Mouse (Mus musculus): ENCODE data around the gene Lag3. TPM values are rescaled to one million over a fixed set of nuclear protein-coding genes. Genes with fewer than 3 reads are reported as not detected.

Lag3 gene
- polyA plus RNA-seq, 1 experiment: 7.6 TPM

DNA sequence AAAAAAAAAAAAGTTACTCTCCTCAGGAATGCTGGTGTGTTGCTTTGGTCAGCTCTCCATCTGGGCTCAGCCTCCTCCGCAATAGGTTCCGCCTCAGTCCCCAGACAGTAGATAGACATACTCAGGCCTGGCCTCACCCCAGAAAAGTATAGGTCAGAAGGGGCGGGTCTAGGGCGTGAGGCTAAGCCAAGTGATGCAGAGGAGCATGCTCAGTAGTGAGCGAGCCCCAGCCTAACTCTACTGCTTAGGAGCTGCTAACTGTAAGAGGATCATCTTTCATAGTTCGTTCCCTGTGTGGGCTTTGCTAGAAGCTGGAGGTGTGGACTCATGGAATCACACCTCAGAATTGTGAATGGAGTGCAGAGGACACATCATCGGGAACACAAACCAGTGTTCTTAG lies 27.0 kb upstream of the Lag3 start:
- H3K27ac ChIP-seq (ENCODE audit: control insufficient read depth, insufficient read depth, low read depth, low read length, poor library complexity): no peak overlapping the region
- TF ChIP-seq POLR2A (IDR thresholded peaks at IDR 0.05; ENCODE audit: borderline replicate concordance, control insufficient read depth, low read depth, low read length) (no peak), CTCF (IDR thresholded peaks at IDR 0.05; ENCODE audit: control insufficient read depth, insufficient read depth, low read length) (no peak)

DNA sequence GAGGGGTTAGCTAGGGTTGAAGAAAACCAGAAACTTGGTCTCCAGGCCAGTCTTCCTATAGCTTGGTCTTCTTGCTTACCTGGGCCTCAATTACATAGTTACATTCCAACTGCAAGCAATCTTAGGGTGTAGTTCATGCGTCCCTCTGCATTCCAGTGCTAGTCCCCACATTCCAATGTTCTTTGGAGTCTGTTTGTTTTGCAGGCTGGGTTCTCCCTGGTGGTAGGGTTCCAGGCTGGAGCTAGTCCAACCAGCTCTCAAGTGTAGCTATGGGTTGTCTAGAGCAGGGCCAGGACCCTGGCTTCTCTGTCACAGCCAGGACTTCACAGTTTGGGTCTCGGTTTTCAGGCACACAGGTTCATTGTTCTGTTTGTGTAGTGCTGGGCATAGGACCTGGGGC lies 26.0 kb upstream of the Lag3 start:
- TF ChIP-seq CTCF (IDR thresholded peaks at IDR 0.05; ENCODE audit: control insufficient read depth, insufficient read depth, low read length) (no peak), POLR2A (IDR thresholded peaks at IDR 0.05; ENCODE audit: borderline replicate concordance, control insufficient read depth, low read depth, low read length) (no peak)
- no peak overlapping the region for H3K4me3 ChIP-seq (replicated peaks; ENCODE audit: control insufficient read depth, low read depth, low read length)
- WGBS: 72% methylated on average over 2 of the region's 2 CpGs
- no peaks in the 10 kb centered on the region for H3K4me1 ChIP-seq (ENCODE audit: control insufficient read depth, insufficient read depth, low read length)
- no peak overlapping the region for H3K27ac ChIP-seq (ENCODE audit: control insufficient read depth, insufficient read depth, low read depth, low read length, poor library complexity)

More for the DNA sequence above, 27.0 kb upstream of the Lag3 start:
- no peak overlapping the region for H3K4me3 ChIP-seq (replicated peaks; ENCODE audit: control insufficient read depth, low read depth, low read length)
- WGBS: 85% methylated on average over 7 of the region's 7 CpGs
- H3K4me1 ChIP-seq (ENCODE audit: control insufficient read depth, insufficient read depth, low read length): no peaks in the 10 kb centered on the region

DNA sequence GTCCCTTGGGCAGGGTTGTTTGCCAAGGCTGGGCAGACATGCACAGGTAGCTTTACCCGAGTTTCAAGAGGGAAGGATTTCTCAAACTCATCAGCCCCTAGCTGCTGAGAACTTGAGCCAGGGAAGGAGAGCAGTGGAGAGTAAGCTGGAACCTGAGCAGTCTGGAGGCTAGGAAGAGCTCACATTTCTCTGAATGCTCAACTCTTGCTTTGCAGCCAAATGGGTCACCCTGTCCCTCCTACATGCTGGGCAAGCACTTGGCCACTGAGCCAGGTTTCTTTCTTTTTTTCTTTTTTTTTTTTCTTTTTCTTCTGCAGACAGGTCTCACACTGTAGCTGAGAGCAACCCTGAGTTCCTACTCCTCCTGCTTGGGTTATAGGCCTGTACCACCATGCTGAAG lies 25.2 kb upstream of the Lag3 start:
- 72% methylated on average over 1 of the region's 1 CpGs for WGBS
- TF ChIP-seq CTCF (IDR thresholded peaks at IDR 0.05; ENCODE audit: control insufficient read depth, insufficient read depth, low read length) (no peak), POLR2A (IDR thresholded peaks at IDR 0.05; ENCODE audit: borderline replicate concordance, control insufficient read depth, low read depth, low read length) (no peak)
- Histone ChIP-seq H3K27ac (ENCODE audit: control insufficient read depth, insufficient read depth, low read depth, low read length, poor library complexity) (no peak overlapping the region), H3K4me1 (ENCODE audit: control insufficient read depth, insufficient read depth, low read length) (no peaks in the 10 kb centered on the region; the same call in 1 of the 2 replicates), H3K4me3 (replicated peaks; ENCODE audit: control insufficient read depth, low read depth, low read length) (no peak overlapping the region)

DNA sequence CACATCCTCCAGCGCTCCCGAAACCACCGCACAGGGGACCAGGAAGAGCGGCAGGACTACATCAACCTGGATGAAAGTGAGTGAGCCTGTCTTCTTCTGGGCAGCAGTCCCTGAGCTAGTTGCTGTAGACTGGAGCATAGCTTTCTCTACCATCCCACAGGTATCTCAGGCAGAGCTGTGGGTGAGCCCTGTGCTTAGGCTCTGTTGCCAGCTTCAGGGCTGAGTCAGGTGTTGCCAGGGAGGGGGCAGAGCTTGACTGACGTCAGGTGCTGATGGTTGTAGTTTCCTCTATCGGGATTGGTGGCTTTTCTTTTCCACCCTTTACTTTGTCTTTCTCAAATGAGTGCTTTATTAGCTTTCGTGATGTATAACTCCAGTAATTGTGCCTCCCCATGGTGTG lies 23.2 kb upstream of the Lag3 start:
- Histone ChIP-seq H3K4me3 (replicated peaks; ENCODE audit: control insufficient read depth, low read depth, low read length) (no peak overlapping the region), H3K4me1 (ENCODE audit: control insufficient read depth, insufficient read depth, low read length) (no peaks in the 10 kb centered on the region; the same call in 1 of the 2 replicates), H3K27ac (ENCODE audit: control insufficient read depth, insufficient read depth, low read depth, low read length, poor library complexity) (no peak overlapping the region)
- TF ChIP-seq CTCF (IDR thresholded peaks at IDR 0.05; ENCODE audit: control insufficient read depth, insufficient read depth, low read length) (no peak), POLR2A (IDR thresholded peaks at IDR 0.05; ENCODE audit: borderline replicate concordance, control insufficient read depth, low read depth, low read length) (no peak)
- 86% methylated on average over 7 of the region's 7 CpGs for WGBS

DNA sequence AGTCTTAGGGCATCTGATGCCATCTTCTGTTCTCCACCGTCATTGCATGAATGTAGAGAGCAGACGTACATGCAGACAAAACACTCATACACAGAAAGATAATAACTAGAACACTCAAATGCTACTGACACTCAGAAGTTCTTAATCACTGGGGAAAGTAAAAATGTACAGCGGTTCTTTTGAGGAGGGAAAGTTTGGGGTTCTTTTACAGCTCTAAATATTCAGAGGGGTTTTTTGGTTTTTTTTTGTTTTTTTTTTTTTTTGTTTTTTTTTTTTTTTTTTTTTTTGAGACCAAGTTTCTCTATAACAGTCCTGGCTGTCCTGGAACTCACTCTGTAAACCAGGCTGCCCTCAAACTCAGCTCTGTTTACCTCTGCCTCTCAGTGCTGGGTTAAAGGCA lies 21.6 kb upstream of the Lag3 start:
- no peak overlapping the region for H3K4me3 ChIP-seq (replicated peaks; ENCODE audit: control insufficient read depth, low read depth, low read length)
- WGBS: 85% methylated on average over 3 of the region's 3 CpGs
- TF ChIP-seq POLR2A (IDR thresholded peaks at IDR 0.05; ENCODE audit: borderline replicate concordance, control insufficient read depth, low read depth, low read length) (no peak), CTCF (IDR thresholded peaks at IDR 0.05; ENCODE audit: control insufficient read depth, insufficient read depth, low read length) (no peak)
- H3K27ac ChIP-seq (ENCODE audit: control insufficient read depth, insufficient read depth, low read depth, low read length, poor library complexity): no peak overlapping the region
- no peaks in the 10 kb centered on the region; the same call in 1 of the 2 replicates for H3K4me1 ChIP-seq (ENCODE audit: control insufficient read depth, insufficient read depth, low read length)

DNA sequence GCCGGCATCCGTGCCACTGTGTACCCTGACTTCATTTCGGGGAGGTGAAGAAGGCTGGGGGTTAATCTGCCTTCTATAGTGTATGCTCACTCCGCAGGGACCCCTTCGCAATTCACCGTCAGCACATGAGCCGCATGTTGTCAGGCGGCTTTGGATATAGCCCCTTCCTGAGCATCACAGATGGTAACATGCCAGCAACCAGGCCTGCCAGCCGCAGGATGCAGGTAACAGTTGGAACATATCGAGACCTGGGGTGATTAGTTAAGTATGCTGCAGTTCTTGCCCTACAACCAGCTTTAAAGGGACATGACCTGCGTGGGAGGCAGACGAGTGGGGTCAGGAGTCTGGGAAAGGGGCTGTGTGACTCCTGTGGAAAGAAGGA lies 20.8 kb upstream of the Lag3 start:
- no peaks in the 10 kb centered on the region; the same call in 1 of the 2 replicates for H3K4me1 ChIP-seq (ENCODE audit: control insufficient read depth, insufficient read depth, low read length)
- H3K27ac ChIP-seq (ENCODE audit: control insufficient read depth, insufficient read depth, low read depth, low read length, poor library complexity): no peak overlapping the region
- H3K4me3 ChIP-seq (replicated peaks; ENCODE audit: control insufficient read depth, low read depth, low read length): peak overlapping the region; percentile 83
- 80% methylated on average over 12 of the region's 12 CpGs for WGBS
- TF ChIP-seq POLR2A (IDR thresholded peaks at IDR 0.05; ENCODE audit: borderline replicate concordance, control insufficient read depth, low read depth, low read length) (no peak), CTCF (IDR thresholded peaks at IDR 0.05; ENCODE audit: control insufficient read depth, insufficient read depth, low read length) (no peak)

DNA sequence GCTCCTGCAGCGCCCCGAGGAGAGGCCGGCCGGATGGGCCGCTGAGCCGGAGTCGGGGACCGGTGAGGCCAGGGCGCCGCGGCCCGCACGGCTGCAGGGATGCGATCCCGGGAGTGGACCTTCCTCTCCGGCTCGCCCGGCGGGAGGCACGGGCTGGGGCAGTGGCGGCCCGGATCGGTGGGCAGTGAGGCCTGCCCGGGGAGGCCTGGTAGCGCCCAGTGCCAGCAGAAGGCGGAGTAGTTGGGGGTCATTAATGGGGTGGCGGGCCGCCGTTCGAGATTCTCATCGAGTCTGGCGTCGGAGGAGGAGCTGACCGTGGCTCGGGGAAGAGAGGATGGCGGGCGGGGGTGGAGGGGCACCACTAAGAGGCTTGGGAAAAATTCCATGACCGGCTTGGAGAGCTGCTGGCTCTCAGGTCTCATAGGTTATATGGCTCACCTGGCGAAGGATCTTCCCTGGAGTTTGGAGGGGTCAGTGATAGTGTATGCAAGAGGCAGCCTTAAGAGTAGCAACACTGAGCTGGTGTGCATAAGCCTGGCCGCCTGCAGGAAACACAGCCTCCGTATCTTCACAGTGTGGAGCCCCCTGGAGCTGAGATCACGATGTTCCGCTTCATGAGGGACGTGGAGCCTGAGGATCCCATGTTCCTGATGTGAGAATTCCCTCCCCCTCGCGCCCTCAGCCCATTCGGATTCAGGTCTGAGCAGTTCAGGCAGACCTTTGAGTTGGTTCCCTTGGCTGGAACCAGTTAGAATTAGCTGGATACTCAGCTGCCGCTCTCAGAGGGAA lies 20.2 kb upstream of the Lag3 start:
- no peak for TF ChIP-seq CTCF (IDR thresholded peaks at IDR 0.05; ENCODE audit: control insufficient read depth, insufficient read depth, low read length)
- TF ChIP-seq POLR2A (IDR thresholded peaks at IDR 0.05; ENCODE audit: borderline replicate concordance, control insufficient read depth, low read depth, low read length): no peak
- no peaks in the 10 kb centered on the region; the same call in 1 of the 2 replicates for H3K4me1 ChIP-seq (ENCODE audit: control insufficient read depth, insufficient read depth, low read length)
- WGBS: 3% methylated on average over 48 of the region's 48 CpGs
- H3K4me3 ChIP-seq (replicated peaks; ENCODE audit: control insufficient read depth, low read depth, low read length): peak overlapping the region; percentile 83
- peak overlapping the region; percentile 89 for H3K27ac ChIP-seq (ENCODE audit: control insufficient read depth, insufficient read depth, low read depth, low read length, poor library complexity)

DNA sequence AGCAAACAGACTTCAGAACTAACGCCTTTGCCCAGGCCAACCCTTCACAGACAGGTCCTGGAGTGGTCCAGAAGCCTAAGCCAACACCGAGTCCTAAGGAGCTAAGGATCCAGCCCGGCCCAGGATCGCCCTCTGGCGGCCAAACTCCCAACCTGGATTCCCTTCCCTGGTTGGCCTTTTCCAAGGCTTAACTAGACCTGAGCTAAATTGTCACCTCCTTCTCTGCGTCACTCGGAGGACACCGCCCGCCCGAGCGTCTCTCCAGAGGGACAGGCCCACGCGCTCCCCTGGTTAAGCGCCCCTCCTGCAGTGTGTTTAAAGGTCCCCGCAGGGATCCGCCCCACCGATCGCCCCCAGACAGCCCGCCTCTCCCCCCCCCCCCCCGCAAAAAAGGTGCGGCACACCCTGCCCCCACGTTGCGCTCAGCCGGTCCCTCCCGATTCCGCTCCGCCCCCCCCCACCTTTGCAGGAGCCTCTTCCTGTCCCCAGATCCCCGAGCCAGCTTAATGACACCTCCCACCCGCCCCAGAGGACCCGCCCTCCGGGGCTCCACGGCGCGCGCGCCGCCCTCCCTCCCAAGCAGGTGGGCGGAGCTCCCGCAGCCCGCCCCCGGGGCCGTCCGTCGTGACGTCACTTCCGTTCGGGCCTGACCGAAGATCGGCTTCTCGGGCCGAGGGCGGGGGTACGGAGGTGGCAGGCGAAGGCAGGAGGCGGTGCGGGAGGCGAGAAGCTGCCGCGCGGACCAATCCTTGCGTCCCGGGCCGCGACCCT lies 19.4 kb upstream of the Lag3 start, which contains the start of gene Mlf2:
Gene Mlf2, plus strand, starts transcription at position 633 of the 771 bp plus-strand sequence.
- H3K27ac ChIP-seq (ENCODE audit: control insufficient read depth, insufficient read depth, low read depth, low read length, poor library complexity): peak within 1 kb of the TSS; percentile 89
- H3K4me1 ChIP-seq (ENCODE audit: control insufficient read depth, insufficient read depth, low read length): no peaks in the 10 kb centered on the region; the same call in 1 of the 2 replicates
- peak within 1 kb of the TSS; percentile 83 for H3K4me3 ChIP-seq (replicated peaks; ENCODE audit: control insufficient read depth, low read depth, low read length)
- TF ChIP-seq POLR2A (IDR thresholded peaks at IDR 0.05; ENCODE audit: borderline replicate concordance, control insufficient read depth, low read depth, low read length) (peak; percentile 85), CTCF (IDR thresholded peaks at IDR 0.05; ENCODE audit: control insufficient read depth, insufficient read depth, low read length) (peak; percentile 93)
- under 1% methylated on average over 59 of the region's 64 CpGs for WGBS

Data from bone marrow, adult 2 months (tissue).